Mouse (Mus musculus): Measurements from ENCODE around the gene Kcnj12. TPM values are rescaled to one million over a fixed set of nuclear protein-coding genes. Genes with fewer than 3 reads are reported as not detected.

Gene Kcnj12
- polyA plus RNA-seq, 1 experiment from 2014 or later: 0.67 TPM

DNA sequence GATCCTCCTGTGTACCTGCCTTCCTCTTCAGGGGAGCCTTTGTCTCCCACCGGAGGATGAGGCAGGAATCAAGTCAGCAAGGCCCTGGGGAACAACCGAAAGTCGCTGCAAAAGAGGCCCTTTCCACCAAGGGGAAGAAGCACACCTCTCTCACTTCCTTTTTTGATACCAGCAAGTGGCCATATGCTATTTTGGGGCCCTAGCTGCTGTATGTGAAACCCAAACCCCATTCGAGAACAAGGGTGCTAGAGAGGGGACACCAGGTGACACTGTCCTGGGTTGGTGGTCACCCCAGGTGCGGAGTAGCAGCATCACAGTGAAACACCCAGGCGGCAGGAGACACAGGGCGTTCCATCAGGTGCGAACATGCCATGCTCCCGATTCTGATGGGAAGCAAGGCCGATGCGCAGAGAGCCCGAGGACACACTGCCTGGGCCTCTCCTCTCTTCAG lies 86.6 kb downstream of the Kcnj12 start:
- Histone ChIP-seq H3K9ac (ENCODE audit: low read length) (no peak overlapping the region), H3K4me1 (replicated peaks; ENCODE audit: control insufficient read depth, insufficient read depth, low read length) (no peaks in the 10 kb centered on the region), H3K27ac (ENCODE audit: low read length) (no peak overlapping the region), H3K36me3 (ENCODE audit: control insufficient read depth, insufficient read depth, low read length) (no peaks in the 10 kb centered on the region), H3K4me2 (ENCODE audit: low read depth, low read length) (no peak overlapping the region), H3K9me3 (ENCODE audit: control insufficient read depth, low read length) (no peaks in the 10 kb centered on the region), H3K4me3 (ENCODE audit: low read length) (no peak overlapping the region), H3K27me3 (ENCODE audit: control insufficient read depth, insufficient read depth, low read depth, low read length) (no peaks in the 10 kb centered on the region)
- WGBS: 83% methylated on average over 12 of the region's 12 CpGs
- no peak for ATAC-seq (ENCODE audit: low read depth)

DNA sequence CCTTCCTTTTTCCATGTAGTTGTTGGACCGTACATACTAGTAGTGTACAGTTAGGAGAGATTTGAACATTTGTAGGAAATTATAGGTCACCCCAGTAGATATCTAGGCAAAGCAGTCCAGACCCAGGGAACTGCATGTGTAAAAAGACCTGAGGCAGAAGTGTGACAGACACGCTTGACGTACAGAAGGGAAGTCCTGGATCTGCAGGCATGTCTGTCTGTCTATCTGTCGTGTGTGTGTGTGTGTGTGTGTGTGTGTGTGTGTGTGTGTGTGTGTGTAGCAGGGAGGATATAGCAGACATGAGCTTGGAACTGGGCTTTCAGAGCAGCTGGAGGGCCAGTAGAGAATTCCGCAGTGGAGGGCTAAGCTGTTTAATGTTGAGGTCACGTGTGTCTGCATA lies 87.3 kb downstream of the Kcnj12 start:
- 79% methylated on average over 6 of the region's 6 CpGs for WGBS
- no peaks in the 10 kb centered on the region for H3K36me3 ChIP-seq (ENCODE audit: control insufficient read depth, insufficient read depth, low read length)
- no peak overlapping the region for H3K4me2 ChIP-seq (ENCODE audit: low read depth, low read length)
- H3K9ac ChIP-seq (ENCODE audit: low read length): no peak overlapping the region
- no peaks in the 10 kb centered on the region for H3K27me3 ChIP-seq (ENCODE audit: control insufficient read depth, insufficient read depth, low read depth, low read length)
- no peak for ATAC-seq (ENCODE audit: low read depth)
- no peaks in the 10 kb centered on the region for H3K4me1 ChIP-seq (replicated peaks; ENCODE audit: control insufficient read depth, insufficient read depth, low read length)
- no peak overlapping the region for H3K27ac ChIP-seq (ENCODE audit: low read length)
- no peaks in the 10 kb centered on the region for H3K9me3 ChIP-seq (ENCODE audit: control insufficient read depth, low read length)
- H3K4me3 ChIP-seq (ENCODE audit: low read length): no peak overlapping the region

DNA sequence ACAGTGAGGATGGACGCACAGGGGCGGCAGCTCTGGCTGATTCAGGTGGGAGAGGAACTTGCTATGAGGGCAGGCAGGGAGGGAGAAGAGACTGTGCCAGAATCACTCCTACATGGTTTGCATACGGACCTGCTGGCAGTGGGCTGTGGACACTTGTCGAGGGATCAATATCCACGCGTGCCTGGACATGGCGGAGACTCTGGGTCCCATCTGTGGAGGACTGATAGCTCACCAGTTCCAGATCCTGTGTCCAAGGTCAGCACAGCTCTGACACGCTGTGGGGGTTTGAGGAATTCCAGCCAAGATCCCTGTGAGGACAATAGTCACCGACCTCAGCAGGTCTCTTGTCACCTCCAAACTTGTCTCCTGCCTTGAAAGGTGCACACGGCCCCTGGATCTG lies 87.7 kb downstream of the Kcnj12 start:
- Histone ChIP-seq H3K9ac (ENCODE audit: low read length) (no peak overlapping the region), H3K36me3 (ENCODE audit: control insufficient read depth, insufficient read depth, low read length) (no peaks in the 10 kb centered on the region), H3K4me2 (ENCODE audit: low read depth, low read length) (no peak overlapping the region), H3K9me3 (ENCODE audit: control insufficient read depth, low read length) (no peaks in the 10 kb centered on the region), H3K27ac (ENCODE audit: low read length) (no peak overlapping the region), H3K27me3 (ENCODE audit: control insufficient read depth, insufficient read depth, low read depth, low read length) (no peaks in the 10 kb centered on the region), H3K4me1 (replicated peaks; ENCODE audit: control insufficient read depth, insufficient read depth, low read length) (no peaks in the 10 kb centered on the region), H3K4me3 (ENCODE audit: low read length) (no peak overlapping the region)
- 62% methylated on average over 10 of the region's 10 CpGs for WGBS
- no peak for ATAC-seq (ENCODE audit: low read depth)

DNA sequence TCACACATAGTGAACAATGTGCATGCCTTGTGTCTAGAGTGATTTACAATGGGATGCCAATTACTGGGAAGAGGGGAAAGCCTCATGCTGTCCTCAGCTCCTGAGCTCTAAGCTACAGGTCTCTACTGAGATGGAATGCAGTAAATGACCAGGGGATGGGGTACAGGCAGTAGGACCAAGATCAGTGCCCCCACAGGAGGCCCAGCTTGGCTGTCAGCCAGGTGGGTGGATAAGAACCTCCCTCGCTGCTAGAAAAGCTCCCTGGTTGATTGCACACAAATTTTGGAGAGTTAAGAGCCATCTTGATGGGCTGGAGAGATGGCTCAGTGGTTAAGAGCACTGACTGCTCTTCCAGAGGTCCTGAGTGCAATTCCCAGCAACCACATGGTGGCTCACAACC lies 88.6 kb downstream of the Kcnj12 start:
- no peaks in the 10 kb centered on the region for H3K36me3 ChIP-seq (ENCODE audit: control insufficient read depth, insufficient read depth, low read length)
- no peaks in the 10 kb centered on the region for H3K4me1 ChIP-seq (replicated peaks; ENCODE audit: control insufficient read depth, insufficient read depth, low read length)
- H3K4me3 ChIP-seq (ENCODE audit: low read length): no peak overlapping the region
- H3K4me2 ChIP-seq (ENCODE audit: low read depth, low read length): no peak overlapping the region
- no peak for ATAC-seq (ENCODE audit: low read depth)
- 17% methylated on average over 1 of the region's 1 CpGs for WGBS
- H3K27me3 ChIP-seq (ENCODE audit: control insufficient read depth, insufficient read depth, low read depth, low read length): no peaks in the 10 kb centered on the region
- H3K9ac ChIP-seq (ENCODE audit: low read length): no peak overlapping the region
- H3K9me3 ChIP-seq (ENCODE audit: control insufficient read depth, low read length): no peaks in the 10 kb centered on the region
- H3K27ac ChIP-seq (ENCODE audit: low read length): no peak overlapping the region

DNA sequence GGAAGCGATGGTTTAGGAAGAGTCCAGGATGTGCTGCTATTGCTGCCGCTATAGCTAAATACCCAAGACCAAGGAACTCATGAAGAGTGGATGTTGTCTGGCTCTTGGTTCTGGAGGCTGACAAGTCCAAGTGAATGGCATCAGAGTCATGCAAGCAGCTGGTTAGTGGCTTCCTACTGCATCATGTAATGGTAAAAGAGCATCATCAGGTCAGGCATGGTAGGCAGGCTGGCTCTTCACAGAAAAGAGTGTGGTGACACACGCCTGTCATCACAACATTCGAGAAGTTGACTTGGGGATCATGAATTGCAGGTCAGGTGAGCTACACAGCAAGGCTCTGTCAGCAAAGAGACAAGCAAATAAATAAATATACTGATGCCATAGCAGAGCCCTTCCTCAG lies 89.1 kb downstream of the Kcnj12 start:
- no peaks in the 10 kb centered on the region for H3K36me3 ChIP-seq (ENCODE audit: control insufficient read depth, insufficient read depth, low read length)
- H3K9ac ChIP-seq (ENCODE audit: low read length): no peak overlapping the region
- no peaks in the 10 kb centered on the region for H3K4me1 ChIP-seq (replicated peaks; ENCODE audit: control insufficient read depth, insufficient read depth, low read length)
- no peak overlapping the region for H3K4me2 ChIP-seq (ENCODE audit: low read depth, low read length)
- no peaks in the 10 kb centered on the region for H3K27me3 ChIP-seq (ENCODE audit: control insufficient read depth, insufficient read depth, low read depth, low read length)
- no peaks in the 10 kb centered on the region for H3K9me3 ChIP-seq (ENCODE audit: control insufficient read depth, low read length)
- WGBS: 81% methylated on average over 4 of the region's 4 CpGs
- no peak overlapping the region for H3K27ac ChIP-seq (ENCODE audit: low read length)
- no peak overlapping the region for H3K4me3 ChIP-seq (ENCODE audit: low read length)
- no peak for ATAC-seq (ENCODE audit: low read depth)

DNA sequence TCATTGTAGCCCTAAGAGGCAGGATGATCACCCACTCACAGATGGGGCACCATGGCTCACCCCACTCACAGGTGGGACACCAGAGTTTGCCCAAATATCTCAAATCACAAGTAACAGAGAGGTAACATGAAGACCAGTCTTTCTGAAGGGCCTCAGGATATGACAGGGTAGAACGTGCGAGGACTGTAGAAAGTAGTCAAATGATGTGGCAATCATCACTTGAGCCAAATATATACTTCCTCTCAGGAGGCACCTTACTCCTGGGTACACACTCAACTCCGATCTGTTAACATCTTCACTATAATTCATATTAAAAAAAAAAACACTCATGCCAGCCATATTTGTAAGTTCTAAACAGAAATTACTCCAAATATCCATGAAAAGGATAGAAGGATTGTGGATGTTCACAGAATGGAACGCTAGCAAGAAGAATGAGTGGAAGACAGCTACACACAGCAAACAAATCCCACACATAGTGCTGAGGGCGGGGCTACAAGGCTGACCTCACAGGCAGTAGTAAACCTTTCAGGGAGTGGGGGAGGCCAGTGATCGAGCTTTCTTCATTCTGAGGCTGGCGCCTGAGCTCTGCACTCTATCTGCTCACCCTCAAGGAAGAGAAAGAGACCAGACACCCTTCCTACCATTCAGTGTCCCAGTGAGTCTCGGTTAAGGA lies 90.1 kb downstream of the Kcnj12 start:
- no peak for ATAC-seq (ENCODE audit: low read depth)
- H3K27me3 ChIP-seq (ENCODE audit: control insufficient read depth, insufficient read depth, low read depth, low read length): no peaks in the 10 kb centered on the region
- 66% methylated on average over 8 of the region's 8 CpGs for WGBS

DNA sequence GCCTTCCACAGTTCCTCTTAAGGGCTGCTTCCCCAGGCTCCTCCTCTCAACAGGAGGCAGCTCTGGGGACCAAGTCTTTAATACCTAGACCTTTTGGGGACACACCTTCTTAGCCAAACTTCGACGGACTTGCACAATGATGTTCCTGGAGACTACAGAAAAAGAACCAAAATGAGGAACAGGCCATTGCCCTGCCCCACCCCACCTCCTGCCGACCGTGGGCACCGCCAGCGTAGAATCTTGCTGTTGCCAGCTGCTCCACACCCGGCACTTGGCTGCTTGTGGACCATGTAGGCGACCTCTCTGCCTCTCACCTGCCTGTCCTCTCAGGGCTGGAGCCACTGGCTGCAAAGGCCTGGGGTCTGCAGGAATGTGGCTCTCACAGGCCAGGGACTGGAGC lies 93.9 kb downstream of the Kcnj12 start:
- Histone ChIP-seq H3K27me3 (ENCODE audit: control insufficient read depth, insufficient read depth, low read depth, low read length) (no peaks in the 10 kb centered on the region), H3K9me3 (ENCODE audit: control insufficient read depth, low read length) (no peaks in the 10 kb centered on the region), H3K36me3 (ENCODE audit: control insufficient read depth, insufficient read depth, low read length) (no peaks in the 10 kb centered on the region), H3K4me3 (ENCODE audit: low read length) (no peak overlapping the region), H3K4me2 (ENCODE audit: low read depth, low read length) (no peak overlapping the region), H3K27ac (ENCODE audit: low read length) (no peak overlapping the region), H3K9ac (ENCODE audit: low read length) (no peak overlapping the region), H3K4me1 (replicated peaks; ENCODE audit: control insufficient read depth, insufficient read depth, low read length) (no peaks in the 10 kb centered on the region)
- WGBS: 45% methylated on average over 8 of the region's 8 CpGs
- ATAC-seq (ENCODE audit: low read depth): no peak

More for the DNA sequence above, 90.1 kb downstream of the Kcnj12 start:
- Histone ChIP-seq H3K9ac (ENCODE audit: low read length) (no peak overlapping the region), H3K36me3 (ENCODE audit: control insufficient read depth, insufficient read depth, low read length) (no peaks in the 10 kb centered on the region), H3K4me1 (replicated peaks; ENCODE audit: control insufficient read depth, insufficient read depth, low read length) (no peaks in the 10 kb centered on the region), H3K4me2 (ENCODE audit: low read depth, low read length) (no peak overlapping the region), H3K9me3 (ENCODE audit: control insufficient read depth, low read length) (no peaks in the 10 kb centered on the region), H3K27ac (ENCODE audit: low read length) (no peak overlapping the region), H3K4me3 (ENCODE audit: low read length) (no peak overlapping the region)

DNA sequence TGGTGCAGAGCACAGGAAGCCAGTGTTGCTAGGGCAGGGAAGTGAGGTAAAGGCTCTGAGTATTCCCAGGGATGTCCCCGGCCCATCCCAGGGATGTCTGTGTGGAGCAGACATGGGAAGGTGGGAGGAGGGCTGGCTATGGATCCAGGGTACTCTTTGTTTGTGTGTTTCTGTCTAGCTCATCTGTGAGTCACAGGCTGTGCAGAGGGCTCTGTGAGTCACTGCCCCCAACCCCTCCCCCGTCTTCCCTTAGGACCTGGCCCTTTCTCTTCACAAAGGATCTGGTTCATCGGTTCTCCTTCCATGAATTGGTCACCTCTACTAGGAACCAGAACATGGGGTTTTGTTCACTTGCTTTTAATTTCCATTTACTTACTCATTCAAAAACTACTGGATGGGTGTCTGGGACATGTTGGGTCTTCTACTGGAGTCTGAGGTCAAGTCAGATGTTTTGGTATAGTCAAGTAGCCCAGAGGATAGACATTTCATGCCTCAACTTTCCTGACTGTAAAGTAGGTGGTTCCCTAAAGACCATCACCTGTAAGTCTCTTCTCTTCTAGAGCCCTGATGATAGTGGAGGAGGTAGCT lies 97.7 kb downstream of the Kcnj12 start:
- H3K36me3 ChIP-seq (ENCODE audit: control insufficient read depth, insufficient read depth, low read length): no peaks in the 10 kb centered on the region
- no peaks in the 10 kb centered on the region for H3K27me3 ChIP-seq (ENCODE audit: control insufficient read depth, insufficient read depth, low read depth, low read length)
- H3K9ac ChIP-seq (ENCODE audit: low read length): no peak overlapping the region
- no peak overlapping the region for H3K27ac ChIP-seq (ENCODE audit: low read length)
- whole genome bisulfite sequencing: 84% methylated on average over 3 of the region's 3 CpGs
- ATAC-seq (ENCODE audit: low read depth): no peak
- no peak overlapping the region for H3K4me3 ChIP-seq (ENCODE audit: low read length)
- H3K4me1 ChIP-seq (replicated peaks; ENCODE audit: control insufficient read depth, insufficient read depth, low read length): no peaks in the 10 kb centered on the region
- H3K4me2 ChIP-seq (ENCODE audit: low read depth, low read length): no peak overlapping the region
- no peaks in the 10 kb centered on the region for H3K9me3 ChIP-seq (ENCODE audit: control insufficient read depth, low read length)
